Mouse (Mus musculus) CH12.LX (cell line): ENCODE data around the gene Cldn20. TPM values are rescaled to one million over a fixed set of nuclear protein-coding genes. Genes with fewer than 3 reads are reported as not detected.

ENCODE experiments used
- DNase-seq: peaks from one replicate; pipeline ENCODE4 v3.0.0-alpha.2; 2013; ENCODE audit errors: extremely low read depth
- H3K27ac ChIP-seq: 2 replicates; pipeline ENCODE4 v1.5.1; 2012; ENCODE audit warnings: low read depth, mild to moderate bottlenecking, control low read depth, moderate library complexity; ENCODE audit not compliant: insufficient read depth
- H3K27me3 ChIP-seq: replicated peaks from 2 replicates; pipeline ENCODE3; 2012; ENCODE audit warnings: inconsistent platforms
- H3K36me3 ChIP-seq, 2 experiments: replicated peaks in 1 of 2; 2 replicates each; pipeline versions ENCODE3 to v1.6.1; 2012; ENCODE audit warnings: inconsistent platforms in 1 of 2, low read length in 1 of 2, mild to moderate bottlenecking in 1 of 2, mixed read lengths in 1 of 2, moderate library complexity in 1 of 2; ENCODE audit not compliant: control insufficient read depth in 1 of 2, insufficient read depth in 1 of 2
- H3K4me1 ChIP-seq, 2 experiments: 2 replicates each; pipeline ENCODE4 v1.6.1; 2012; ENCODE audit warnings: inconsistent platforms in 1 of 2, moderate library complexity in 1 of 2; ENCODE audit not compliant: insufficient read depth in 2 of 2, control insufficient read depth in 1 of 2
- H3K4me2 ChIP-seq: 2 replicates; pipeline ENCODE4 v1.6.1; 2012; ENCODE audit warnings: low read depth, mild to moderate bottlenecking, control low read depth; ENCODE audit not compliant: poor library complexity, insufficient read depth, severe bottlenecking
- H3K4me3 ChIP-seq, 3 experiments: fragments of 150-350 bp in 1 of 3; sonication (generic) in 1 of 3; replicated peaks in 1 of 3; 2 replicates each; pipeline versions ENCODE3 to v1.5.1; 2011 to 2012; ENCODE audit warnings: low read depth in 2 of 3, low read length in 2 of 3, mild to moderate bottlenecking in 2 of 3, moderate library complexity in 2 of 3, control low read depth in 1 of 3, improper control_type of control experiment in 1 of 3, inconsistent platforms in 1 of 3, mixed read lengths in 1 of 3; ENCODE audit not compliant: poor library complexity in 1 of 3
- H3K79me2 ChIP-seq: replicated peaks from 2 replicates; pipeline ENCODE4 v1.6.1; 2012; ENCODE audit warnings: mild to moderate bottlenecking, moderate library complexity; ENCODE audit not compliant: control insufficient read depth, poor library complexity, insufficient read depth, severe bottlenecking; ENCODE audit errors: extremely low read depth
- H3K9ac ChIP-seq: 2 replicates; pipeline ENCODE4 v1.6.1; 2012; ENCODE audit warnings: low read depth, mild to moderate bottlenecking, control low read depth, moderate library complexity; ENCODE audit not compliant: insufficient read depth
- H3K9me3 ChIP-seq: replicated peaks from 2 replicates; pipeline ENCODE3; 2012; ENCODE audit warnings: low read length, inconsistent platforms, mixed read lengths
- BHLHE40 ChIP-seq: IDR thresholded peaks from 2 replicates; pipeline ENCODE4 v1.6.1; 2011; ENCODE audit warnings: mild to moderate bottlenecking, low read depth, low read length, improper control_type of control experiment
- CHD1 ChIP-seq: IDR thresholded peaks from 2 replicates; pipeline ENCODE4 v1.6.1; 2012; ENCODE audit warnings: low read depth, low read length, improper control_type of control experiment, inconsistent platforms
- CTCF ChIP-seq, 2 experiments: IDR thresholded peaks in 1 of 2; conservative IDR thresholded peaks in 1 of 2; 2 replicates each; pipeline ENCODE4 v1.5.1; 2011 to 2012; ENCODE audit warnings: low read depth in 2 of 2, low read length in 2 of 2, improper control_type of control experiment in 1 of 2, inconsistent platforms in 1 of 2, mild to moderate bottlenecking in 1 of 2, moderate library complexity in 1 of 2
- E2F4 ChIP-seq: IDR thresholded peaks from 2 replicates; pipeline ENCODE4 v1.6.1; 2011; ENCODE audit warnings: low read depth, low read length, improper control_type of control experiment; ENCODE audit not compliant: insufficient replicate concordance
- ETS1 ChIP-seq: conservative IDR thresholded peaks from 2 replicates; pipeline ENCODE4 v1.6.1; 2012; ENCODE audit warnings: low read depth, mild to moderate bottlenecking, inconsistent platforms, low read length, improper control_type of control experiment, moderate library complexity
- GABPA ChIP-seq: IDR thresholded peaks from 2 replicates; pipeline ENCODE4 v1.6.1; 2012; ENCODE audit warnings: low read depth, low read length, improper control_type of control experiment, inconsistent platforms; ENCODE audit not compliant: insufficient replicate concordance
- HCFC1 ChIP-seq: IDR thresholded peaks from 2 replicates; pipeline ENCODE4 v1.6.1; 2012; ENCODE audit warnings: low read depth, mild to moderate bottlenecking, inconsistent platforms, low read length, improper control_type of control experiment
- MAX ChIP-seq: IDR thresholded peaks from 2 replicates; pipeline ENCODE4 v1.6.1; 2011; ENCODE audit warnings: low read length, improper control_type of control experiment
- MXI1 ChIP-seq: IDR thresholded peaks from 2 replicates; pipeline ENCODE4 v1.6.1; 2011; ENCODE audit warnings: mild to moderate bottlenecking, low read depth, low read length, improper control_type of control experiment
- NRF1 ChIP-seq: IDR thresholded peaks from 2 replicates; pipeline ENCODE4 v1.6.1; 2014; ENCODE audit warnings: low read depth, mild to moderate bottlenecking, inconsistent platforms, low read length, improper control_type of control experiment, moderate library complexity
- PAX5 ChIP-seq: IDR thresholded peaks from 2 replicates; pipeline ENCODE4 v1.6.1; 2012; ENCODE audit warnings: low read length, inconsistent platforms, mixed read lengths
- POLR2AphosphoS2 ChIP-seq: IDR thresholded peaks from 2 replicates; pipeline ENCODE4 v1.6.1; 2011; ENCODE audit warnings: low read depth, low read length, improper control_type of control experiment
- RAD21 ChIP-seq: IDR thresholded peaks from 2 replicates; pipeline ENCODE4 v1.6.1; 2011; ENCODE audit warnings: low read depth, mild to moderate bottlenecking, low read length, improper control_type of control experiment, moderate library complexity
- TBP ChIP-seq: conservative IDR thresholded peaks from 2 replicates; pipeline ENCODE4 v1.6.1; 2011; ENCODE audit warnings: low read depth, low read length, improper control_type of control experiment
- USF2 ChIP-seq: conservative IDR thresholded peaks from 2 replicates; pipeline ENCODE4 v1.6.1; 2011; ENCODE audit warnings: low read depth, low read length, improper control_type of control experiment
- ZKSCAN1 ChIP-seq: IDR thresholded peaks from 2 replicates; pipeline ENCODE4 v1.6.1; 2012; ENCODE audit warnings: low read depth, inconsistent platforms, low read length, improper control_type of control experiment, borderline replicate concordance
- dilution Hi-C: fragments of 300-500 bp; cut with MboI; formaldehyde crosslinking; loops from 2 replicates; pipeline ENCODE4 v1.14.3; 2020; ENCODE audit warnings: low sequenced_read_pairs; ENCODE audit not compliant: extremely low pct_unique_long_range_greater_than_20kb, extremely low pct_ligation_motif_present
- in situ Hi-C: fragments of 300-500 bp; cut with MboI; formaldehyde crosslinking; loops from 3 replicates; pipeline ENCODE4 v1.14.3; 2019; ENCODE audit warnings: low sequenced_read_pairs, low pct_ligation_motif_present, low pct_unique_long_range_greater_than_20kb, mixed read lengths
- polyA plus RNA-seq: library from polyadenylated mRNA; unstranded; fragments of >175 nt; gene quantifications from 2 replicates; pipeline ENCODE4 v1.2.1, GENCODE M21; 2012; ENCODE audit warnings: low read depth; ENCODE audit not compliant: insufficient read length
- total RNA-seq, 2 experiments: library from RNA; depleted of rRNA; stranded (reverse); fragments of 300-350 nt in 1 of 2; fragments of >200 nt in 1 of 2; gene quantifications; 2 replicates each; pipeline ENCODE4 v1.2.3; 2012 to 2014

Cldn20 gene
- total and polyA plus RNA-seq, 3 experiments = 0.73 TPM; not detected in 2

- no peaks in the 10 kb centered on the region for H3K27me3 ChIP-seq
- H3K9me3 ChIP-seq = no peaks in the 10 kb centered on the region
- dilution Hi-C loops (no loop called here), in situ Hi-C loops (no loop called here)
- H3K79me2 ChIP-seq = no peaks in the 10 kb centered on the region
- no peaks in the 10 kb centered on the region for H3K4me1 ChIP-seq
- TF ChIP-seq E2F4 = no peak
- no peak for TF ChIP-seq TBP
- no peak for TF ChIP-seq POLR2AphosphoS2
- TF ChIP-seq MAX = no peak
- TF ChIP-seq NRF1 = no peak
- no peak for TF ChIP-seq USF2
- no peak for TF ChIP-seq BHLHE40
- TF ChIP-seq PAX5 = no peak
- TF ChIP-seq CHD1 = no peak
- no peak for TF ChIP-seq CTCF (conservative IDR thresholded peaks at IDR 0.05 in 1 of 2, IDR thresholded peaks at IDR 0.05 in 1 of 2; ENCODE audit: low read depth in 2 of 2, low read length in 2 of 2)
- H3K4me2 ChIP-seq = no peak overlapping the region
- DNase-seq = no peak
- no peak overlapping the region for H3K9ac ChIP-seq
- H3K36me3 ChIP-seq = peaks cover 0 to 52% of the 10 kb centered on the region in 2 experiments
- H3K27ac ChIP-seq = no peak overlapping the region
- H3K4me3 ChIP-seq = no peak overlapping the region
These were observed 36.8 kb upstream of the Cldn20 start for GRCm38 (mm10) chr17:3495576-3495975.

DNA sequence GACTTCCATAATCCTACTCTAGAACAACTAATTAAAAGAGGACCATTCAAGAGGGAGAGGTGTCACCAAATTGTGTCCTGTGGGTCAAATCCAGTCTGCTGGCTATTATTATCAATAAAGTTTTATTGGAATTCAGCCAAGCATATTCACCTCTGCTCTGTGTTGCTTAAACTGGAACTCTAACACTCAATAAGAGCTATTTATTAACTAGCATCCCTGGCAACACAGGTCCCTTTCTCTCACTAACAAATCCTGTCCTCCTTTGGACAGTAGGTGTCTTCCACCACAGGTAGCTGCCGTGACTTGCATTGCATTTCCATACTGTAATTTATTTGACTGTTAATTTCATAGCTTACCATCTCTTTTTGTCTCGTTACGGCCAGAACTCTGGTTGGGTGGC lies 36.3 kb upstream of the Cldn20 start:
- no peak for DNase-seq
- TF ChIP-seq ZKSCAN1 = no peak
- no peak for TF ChIP-seq CHD1
- no peak for TF ChIP-seq MXI1
- TF ChIP-seq RAD21 = no peak
- no peak for TF ChIP-seq ETS1
- TF ChIP-seq GABPA = no peak
- TF ChIP-seq HCFC1 = no peak
- no peak for TF ChIP-seq PAX5
- no peak overlapping the region for H3K4me3 ChIP-seq
- no peak overlapping the region for H3K27ac ChIP-seq
- H3K4me2 ChIP-seq = no peak overlapping the region
- H3K9ac ChIP-seq = no peak overlapping the region
- H3K79me2 ChIP-seq = no peaks in the 10 kb centered on the region
- H3K36me3 ChIP-seq = peaks cover 0 to 51% of the 10 kb centered on the region in 2 experiments
- H3K27me3 ChIP-seq = no peaks in the 10 kb centered on the region
- H3K9me3 ChIP-seq = no peaks in the 10 kb centered on the region
- in situ Hi-C loops = no loop called here
- dilution Hi-C loops = no loop called here
- no peaks in the 10 kb centered on the region for H3K4me1 ChIP-seq
